Mouse (Mus musculus) hindbrain, embryonic 16.5 days (tissue): ENCODE data around the gene Naxe. TPM values are rescaled to one million over a fixed set of nuclear protein-coding genes. Genes with fewer than 3 reads are reported as not detected.

Source experiments
- ATAC-seq: fragments of 200-750 bp; cut with Nextera tagmentation; 2 replicates; pipeline ENCODE4 v1.8.0; 2017; ENCODE audit warnings: moderate TSS enrichment, moderate library complexity
- H3K27ac ChIP-seq: fragments of 300-500 bp; sonication (generic); 2 replicates; pipeline ENCODE4 v1.5.1; 2014; ENCODE audit warnings: low read depth, mild to moderate bottlenecking, control low read depth, low read length, moderate library complexity
- H3K27me3 ChIP-seq: fragments of 300-500 bp; sonication (generic); replicated peaks from 2 replicates; pipeline ENCODE4 v1.6.1; 2014; ENCODE audit warnings: low read length; ENCODE audit not compliant: control insufficient read depth, insufficient read depth
- H3K36me3 ChIP-seq: fragments of 300-500 bp; sonication (generic); 2 replicates; pipeline ENCODE4 v1.6.1; 2014; ENCODE audit warnings: mild to moderate bottlenecking, low read length, moderate library complexity, mixed read lengths; ENCODE audit not compliant: control insufficient read depth, insufficient read depth
- H3K4me1 ChIP-seq: fragments of 300-500 bp; sonication (generic); 2 replicates; pipeline ENCODE4 v1.6.1; 2014; ENCODE audit warnings: low read depth, low read length; ENCODE audit not compliant: control insufficient read depth, insufficient read depth
- H3K4me2 ChIP-seq: fragments of 300-500 bp; sonication (generic); 2 replicates; pipeline ENCODE4 v1.6.1; 2014; ENCODE audit warnings: mild to moderate bottlenecking, low read length, control low read depth, moderate library complexity
- H3K4me3 ChIP-seq: fragments of 300-500 bp; sonication (generic); 2 replicates; pipeline ENCODE4 v1.5.1; 2014; ENCODE audit warnings: mild to moderate bottlenecking, low read length, control low read depth, moderate library complexity
- H3K9ac ChIP-seq: fragments of 300-500 bp; sonication (generic); 2 replicates; pipeline ENCODE4 v1.6.1; 2014; ENCODE audit warnings: low read depth, mild to moderate bottlenecking, control low read depth, low read length, moderate library complexity
- H3K9me3 ChIP-seq: fragments of 300-500 bp; sonication (generic); 2 replicates; pipeline ENCODE4 v1.6.1; 2014; ENCODE audit warnings: mild to moderate bottlenecking, low read length, moderate library complexity; ENCODE audit not compliant: control insufficient read depth
- WGBS: fragments of 180-500 bp; shearing (Covaris S2); extraction: QIAGEN DNeasy Blood & Tissue Kit; methylation state at CpG from one replicate; pipeline ENCODE4 v1.1.7; 2014; 5-methylcytosine and 5-hydroxymethylcytosine counted together
- polyA plus RNA-seq: library from polyadenylated mRNA; unstranded; fragments of >200 nt; fragmentation: Nextera tagmentation; extraction: Ambion mirVana; gene quantifications from 2 replicates; pipeline ENCODE4 v1.2.1, GENCODE M21; 2015

Naxe gene
- polyA plus RNA-seq, 1 experiment from 2014 or later: 170 TPM

- Histone ChIP-seq H3K27me3 (no peaks in the 10 kb centered on the region), H3K9ac (no peak overlapping the region), H3K4me2 (no peak overlapping the region), H3K4me1 (no peaks in the 10 kb centered on the region), H3K9me3 (no peaks in the 10 kb centered on the region), H3K4me3 (no peak overlapping the region), H3K36me3 (no peaks in the 10 kb centered on the region), H3K27ac (no peak overlapping the region)
- ATAC-seq: no peak
- 94% methylated on average over 7 of the region's 7 CpGs for WGBS
Measured at GRCm38 (mm10) chr3:88090106-88090505, 31.8 kb upstream of the Naxe start.

DNA sequence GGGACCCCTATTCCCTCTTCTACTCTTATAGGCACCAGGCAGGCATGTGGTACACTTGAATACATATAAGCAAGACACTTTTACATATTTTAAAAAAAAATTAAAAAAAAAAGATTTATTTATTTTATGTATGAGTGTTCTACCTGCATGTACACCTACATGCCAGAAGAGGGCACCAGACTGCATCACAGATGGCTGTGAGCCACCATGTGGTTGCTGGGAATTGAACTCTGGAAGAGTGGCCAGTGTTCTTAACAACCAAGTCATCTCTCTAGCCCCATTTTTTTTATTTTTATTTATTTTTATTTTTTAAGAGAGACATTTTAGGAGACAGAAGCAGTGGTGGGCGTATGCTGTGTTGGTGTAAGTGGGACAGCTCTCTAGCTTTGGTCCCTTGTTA lies 29.4 kb upstream of the Naxe start:
- Histone ChIP-seq H3K36me3 (no peaks in the 10 kb centered on the region), H3K4me3 (no peak overlapping the region), H3K9ac (no peak overlapping the region), H3K27me3 (no peaks in the 10 kb centered on the region), H3K27ac (no peak overlapping the region), H3K9me3 (no peaks in the 10 kb centered on the region), H3K4me2 (no peak overlapping the region), H3K4me1 (peaks cover under 1% of the 10 kb centered on the region; the same call in 1 of the 2 replicates)
- WGBS: 71% methylated on average over 1 of the region's 1 CpGs
- ATAC-seq: no peak

GRCm38 (mm10) chr3:88085459-88085858 lies 27.2 kb upstream of the Naxe start:
- WGBS: 97% methylated on average over 5 of the region's 9 CpGs

DNA sequence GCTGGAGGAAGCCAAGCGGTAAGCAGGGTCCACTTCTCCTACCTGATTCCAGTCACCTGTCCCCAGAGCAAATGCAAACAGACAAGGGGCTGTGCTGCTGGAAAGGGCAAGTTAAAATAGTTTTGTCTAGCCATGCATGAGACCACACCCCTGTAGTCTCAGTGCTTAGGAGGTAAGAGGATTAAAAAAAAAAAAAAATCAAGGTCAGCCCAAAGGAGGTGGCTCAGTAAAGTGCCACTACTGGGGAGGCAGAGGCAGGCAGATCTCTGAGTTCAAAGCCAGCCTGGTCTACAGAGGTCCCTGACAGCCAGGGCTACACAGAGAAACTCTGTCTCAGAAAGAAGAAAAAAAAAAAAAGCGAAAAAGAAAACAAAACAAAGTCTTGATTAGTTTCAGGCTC lies 25.7 kb upstream of the Naxe start:
- ATAC-seq: no peak
- H3K27ac ChIP-seq: no peak overlapping the region
- H3K9me3 ChIP-seq: no peaks in the 10 kb centered on the region
- H3K9ac ChIP-seq: no peak overlapping the region
- peaks cover 8% of the 10 kb centered on the region for H3K4me1 ChIP-seq
- no peaks in the 10 kb centered on the region for H3K36me3 ChIP-seq
- WGBS: 92% methylated on average over 2 of the region's 2 CpGs
- H3K4me3 ChIP-seq: no peak overlapping the region
- H3K27me3 ChIP-seq: no peaks in the 10 kb centered on the region
- H3K4me2 ChIP-seq: no peak overlapping the region

More at GRCm38 (mm10) chr3:88085459-88085858, 27.2 kb upstream of the Naxe start:
- H3K4me1 ChIP-seq: peaks cover 8% of the 10 kb centered on the region
- no peak overlapping the region for H3K4me3 ChIP-seq
- H3K27ac ChIP-seq: no peak overlapping the region
- H3K27me3 ChIP-seq: no peaks in the 10 kb centered on the region
- H3K9ac ChIP-seq: no peak overlapping the region
- H3K36me3 ChIP-seq: no peaks in the 10 kb centered on the region
- ATAC-seq: no peak
- H3K9me3 ChIP-seq: no peaks in the 10 kb centered on the region
- H3K4me2 ChIP-seq: no peak overlapping the region

DNA sequence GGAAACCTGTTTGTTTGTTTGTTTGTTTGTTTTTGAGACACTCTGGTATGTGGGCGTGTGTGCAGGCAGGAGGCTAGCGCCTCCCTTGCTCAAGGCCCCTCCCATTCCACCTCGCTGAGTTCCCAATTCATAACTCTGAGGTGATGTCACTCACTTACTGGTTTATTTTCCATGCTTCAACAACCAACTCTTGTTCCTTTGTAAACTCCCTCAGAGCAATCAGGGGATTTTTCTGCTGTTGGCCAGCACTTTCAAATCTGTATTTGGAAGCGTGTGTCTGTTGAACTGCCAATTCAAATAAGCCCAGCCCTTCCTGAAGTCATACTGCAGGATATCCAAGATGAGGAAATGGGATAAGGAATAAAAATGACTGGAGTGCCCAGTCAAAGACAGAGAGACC lies 24.4 kb upstream of the Naxe start:
- Histone ChIP-seq H3K36me3 (no peaks in the 10 kb centered on the region), H3K9me3 (no peaks in the 10 kb centered on the region), H3K4me3 (peak overlapping the region; percentile 54), H3K4me2 (peak overlapping the region; percentile 95), H3K4me1 (peaks cover 8% of the 10 kb centered on the region), H3K9ac (no peak overlapping the region), H3K27ac (no peak overlapping the region), H3K27me3 (no peaks in the 10 kb centered on the region)
- 12% methylated on average over 4 of the region's 4 CpGs for whole genome bisulfite sequencing
- no peak for ATAC-seq

DNA sequence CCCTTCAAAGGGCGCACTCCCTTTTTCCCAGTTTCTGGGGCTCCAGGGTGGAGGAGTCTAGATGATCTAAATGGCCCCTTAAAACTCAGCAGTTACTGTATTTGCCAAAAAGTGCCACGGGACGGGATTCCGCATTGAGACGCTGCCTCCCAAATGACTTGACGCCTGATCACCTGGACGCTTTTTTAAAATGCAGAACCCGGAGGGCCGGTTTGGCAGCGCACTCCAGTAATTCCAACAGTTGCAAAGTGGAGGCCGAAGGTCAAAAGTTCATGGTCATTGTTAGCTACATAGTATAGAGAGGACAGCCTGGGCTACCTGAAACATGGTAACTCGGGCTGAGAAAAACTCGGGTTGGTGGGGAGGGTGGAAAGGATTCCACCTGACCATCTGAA lies 23.9 kb upstream of the Naxe start:
- Histone ChIP-seq H3K9ac (peak overlapping the region; percentile 50), H3K27ac (no peak overlapping the region), H3K4me2 (peak overlapping the region; percentile 95), H3K4me1 (peaks cover 8% of the 10 kb centered on the region), H3K4me3 (peak overlapping the region; percentile 54), H3K9me3 (no peaks in the 10 kb centered on the region), H3K27me3 (no peaks in the 10 kb centered on the region), H3K36me3 (no peaks in the 10 kb centered on the region)
- WGBS: 1% methylated on average over 13 of the region's 13 CpGs
- ATAC-seq: no peak

DNA sequence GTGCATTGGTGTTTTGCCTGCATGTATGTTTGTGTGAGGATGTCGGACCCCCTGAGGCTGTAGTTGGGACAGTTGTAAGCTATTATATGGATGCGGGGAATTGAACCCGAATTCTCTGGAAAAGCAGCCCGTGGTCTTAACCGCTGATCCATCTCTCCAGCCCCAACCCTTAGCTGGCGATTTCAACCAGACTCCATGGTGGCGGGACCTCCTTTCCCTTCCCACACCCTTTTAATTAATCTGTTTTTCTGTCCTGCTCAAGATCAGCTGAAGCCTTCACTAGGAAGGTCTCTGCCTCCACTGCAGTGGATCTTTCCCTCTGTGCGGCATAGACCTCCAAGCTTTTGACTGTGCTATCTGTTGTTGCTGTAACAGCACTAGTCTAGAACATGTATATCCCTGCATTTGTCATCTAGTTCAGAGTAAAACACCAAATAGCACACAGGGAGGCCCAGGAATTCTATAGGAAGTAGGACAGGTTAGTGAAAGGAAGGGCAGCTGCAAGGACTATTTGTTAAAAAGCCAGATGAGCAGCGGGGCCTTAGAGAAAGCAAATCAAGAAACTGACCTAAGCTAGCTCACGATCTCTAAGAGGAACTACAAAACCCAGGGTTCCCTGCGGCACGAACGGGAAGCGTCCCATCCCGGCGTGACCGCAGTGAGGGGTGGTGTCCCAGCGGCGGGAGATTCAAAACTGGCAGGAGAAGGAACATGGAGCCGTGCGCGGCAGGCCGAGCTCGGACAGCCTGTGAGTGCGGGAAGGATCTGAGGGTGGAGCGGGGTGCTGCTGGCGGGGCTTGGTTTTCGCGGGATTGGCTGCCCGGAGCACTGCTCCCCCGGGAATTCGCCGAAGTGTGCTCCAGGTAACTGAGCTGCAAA lies 23.3 kb upstream of the Naxe start, which contains the start of gene Iqgap3:
TSS of gene Iqgap3 (plus strand) at position 627 of the 879 bp plus-strand sequence.
- Histone ChIP-seq H3K9ac (peak within 1 kb of the TSS; percentile 50), H3K9me3 (no peaks in the 10 kb centered on the region), H3K4me3 (peak within 1 kb of the TSS; percentile 54), H3K4me2 (peak within 1 kb of the TSS; percentile 95), H3K27ac (peak within 1 kb of the TSS; percentile 33; the same call in 1 of the 2 replicates), H3K4me1 (peaks cover 8% of the 10 kb centered on the region), H3K27me3 (no peaks in the 10 kb centered on the region), H3K36me3 (no peaks in the 10 kb centered on the region)
- ATAC-seq: peak; percentile 92
- 20% methylated on average over 33 of the region's 33 CpGs for WGBS

- Histone ChIP-seq H3K27me3 (no peaks in the 10 kb centered on the region), H3K36me3 (no peaks in the 10 kb centered on the region), H3K9me3 (no peaks in the 10 kb centered on the region), H3K27ac (no peak within 1 kb of the TSS), H3K9ac (no peak within 1 kb of the TSS), H3K4me3 (no peak within 1 kb of the TSS), H3K4me1 (peaks cover 8% of the 10 kb centered on the region), H3K4me2 (no peak within 1 kb of the TSS)
- ATAC-seq: no peak
- WGBS: 87% methylated on average over 4 of the region's 4 CpGs
Measured at GRCm38 (mm10) chr3:88078204-88078603, 19.9 kb upstream of the Naxe start, which contains the start of gene Ttc24. Ttc24 (minus strand) TSS chr3:88078304.

- H3K36me3 ChIP-seq: no peaks in the 10 kb centered on the region
- 44% methylated on average over 8 of the region's 8 CpGs for WGBS
- H3K27ac ChIP-seq: no peak overlapping the region
- H3K27me3 ChIP-seq: no peaks in the 10 kb centered on the region
- ATAC-seq: no peak
- H3K9ac ChIP-seq: no peak overlapping the region
- H3K9me3 ChIP-seq: no peaks in the 10 kb centered on the region
- H3K4me2 ChIP-seq: no peak overlapping the region
- no peak overlapping the region for H3K4me3 ChIP-seq
- H3K4me1 ChIP-seq: peaks cover 5% of the 10 kb centered on the region
Measured at GRCm38 (mm10) chr3:88077441-88077840, 19.1 kb upstream of the Naxe start.
